Mouse (Mus musculus) lung, adult 2 months (tissue): ENCODE measurements around the gene Tpbpb. TPM values are rescaled to one million over a fixed set of nuclear protein-coding genes. Genes with fewer than 3 reads are reported as not detected.
A peak's percentile ranks its signal among the peaks of the same experiment; 100 is the strongest.
"Not testable (repeated sequence)": the region's sequence is repeated elsewhere in the genome, so short reads cannot be mapped to it uniquely, and the experiment has no call there.

ENCODE experiments used
- DNase-seq: peaks from one replicate; pipeline ENCODE4 v3.0.0; 2022
- H3K4me1 ChIP-seq: fragments of 200-500 bp; 2 replicates; pipeline ENCODE4 v1.6.1; 2011; ENCODE audit warnings: low read length; ENCODE audit not compliant: control insufficient read depth, insufficient read depth
- H3K4me3 ChIP-seq: fragments of 200-500 bp; replicated peaks from 2 replicates; pipeline ENCODE3; 2011; ENCODE audit warnings: low read depth, mild to moderate bottlenecking, control low read depth, low read length; ENCODE audit errors: extremely low read depth
- CTCF ChIP-seq: fragments of 200-500 bp; IDR thresholded peaks from 2 replicates; pipeline ENCODE4 v1.5.1; 2011; ENCODE audit warnings: mild to moderate bottlenecking, low read length, control low read depth; ENCODE audit not compliant: insufficient read depth
- POLR2A ChIP-seq: fragments of 200-500 bp; IDR thresholded peaks from 2 replicates; pipeline ENCODE4 v1.6.1; 2011; ENCODE audit warnings: low read depth, mild to moderate bottlenecking, control low read depth, low read length, borderline replicate concordance; ENCODE audit errors: extremely low read depth
- WGBS: fragments of 180-500 bp; shearing (Covaris S2); methylation state at CpG from one replicate; pipeline ENCODE4 v1.1.7; 2018; 5-methylcytosine and 5-hydroxymethylcytosine counted together
- polyA plus RNA-seq: library from polyadenylated mRNA; depleted of rRNA; stranded (reverse); fragments of >200 nt; gene quantifications from 2 replicates; pipeline ENCODE4 v1.2.3, GENCODE M21; 2012; rRNA removed

Tpbpb gene
- not detected in 2 replicates for polyA plus RNA-seq

GRCm38 (mm10) chr13:60904780-60905179 is at the start of gene Tpbpb:
Tpbpb (minus strand) TSS chr13:60904880.
- not testable (repeated sequence) for DNase-seq, H3K4me3 ChIP-seq, H3K4me1 ChIP-seq
- WGBS: 85% methylated on average over 2 of the region's 2 CpGs

GRCm38 (mm10) chr13:60941884-60942283 is 37.2 kb upstream of the Tpbpb start, which contains the start of gene Tpbpa:
Tpbpa (minus strand) TSS chr13:60941984.
- H3K4me3 ChIP-seq, H3K4me1 ChIP-seq, DNase-seq: not testable (repeated sequence)
- WGBS: 80% methylated on average over 3 of the region's 3 CpGs

DNA sequence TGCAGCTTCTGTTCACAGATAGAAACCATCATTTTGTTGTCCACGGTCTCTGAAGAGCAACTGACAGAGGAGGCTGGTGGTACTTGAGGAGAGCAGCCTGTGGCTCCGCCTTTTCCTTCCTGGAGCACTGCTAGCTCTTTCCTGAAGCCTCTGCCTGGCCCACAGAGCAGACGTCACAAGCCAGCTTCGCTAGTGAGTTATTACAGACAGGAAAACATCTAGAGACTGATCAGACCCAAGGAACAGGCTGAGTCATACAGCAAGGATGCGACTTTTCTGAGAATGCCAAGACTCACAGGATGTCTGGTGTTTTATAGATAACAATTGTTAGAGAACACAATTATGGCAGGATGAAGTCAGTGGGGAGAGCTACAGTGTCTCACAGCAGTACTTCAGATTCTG is 31.8 kb upstream of the Tpbpb start, which contains the start of the genes Gm49391 and Ctla2a:
TSS of gene Gm49391 (minus strand) at position 72 of the 402 bp plus-strand sequence.
TSS of gene Ctla2a (minus strand) at position 126 of the 402 bp plus-strand sequence.
- 23% methylated on average over 5 of the region's 5 CpGs for WGBS
- no peak for TF ChIP-seq CTCF
- peak; percentile 67; the same call in 1 of the 2 replicates for TF ChIP-seq POLR2A
- DNase-seq: peak; percentile 19
- Histone ChIP-seq H3K4me3 (peak within 1 kb of the TSS; percentile 67), H3K4me1 (no peaks in the 10 kb centered on the region; the same call in 1 of the 2 replicates)

DNA sequence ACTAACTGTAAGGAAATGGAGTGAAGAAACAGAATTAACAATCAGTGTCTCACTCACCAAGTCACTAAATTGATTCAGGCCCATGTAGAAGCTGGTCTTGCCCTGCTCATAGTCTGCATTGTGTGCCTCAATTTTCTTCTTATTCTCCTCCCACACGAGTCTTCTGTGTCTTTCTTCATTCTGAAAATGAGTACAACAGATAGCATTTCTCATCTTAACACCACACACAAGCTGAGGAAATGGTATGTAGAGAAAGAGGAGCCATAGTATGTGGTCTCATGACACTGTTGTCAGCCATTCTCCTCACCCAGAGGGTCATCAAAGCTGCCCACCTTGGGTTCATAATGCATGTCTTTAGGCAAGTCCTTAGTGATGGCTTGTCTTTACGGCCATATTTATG is 30.8 kb upstream of the Tpbpb start, which contains the start of gene Gm49393:
TSS of gene Gm49393 (minus strand) at position 101 of the 400 bp plus-strand sequence.
- peak within 1 kb of the TSS; percentile 67 for H3K4me3 ChIP-seq
- H3K4me1 ChIP-seq, DNase-seq: not testable (repeated sequence)
- 49% methylated on average over 2 of the region's 2 CpGs for WGBS

DNA sequence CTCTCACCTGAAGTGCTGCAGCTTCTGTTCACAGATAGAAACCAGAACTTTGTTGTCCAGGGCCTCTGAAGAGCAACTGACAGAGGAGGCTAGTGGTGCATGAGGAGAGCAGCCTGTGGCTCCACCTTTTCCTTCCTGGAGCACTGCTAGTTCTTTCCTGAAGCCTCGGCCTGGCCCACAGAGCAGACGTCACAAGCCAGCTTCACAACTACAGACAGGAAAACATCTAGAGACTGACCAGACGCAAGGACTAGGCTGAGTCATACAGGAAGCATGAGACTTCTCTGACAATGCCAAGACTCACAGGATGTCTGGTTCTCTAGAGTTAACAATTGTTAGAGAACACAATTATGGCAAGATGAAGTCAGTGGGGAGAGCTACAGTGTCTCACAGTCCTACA is 7.4 kb downstream of the Tpbpb start, which contains the start of gene Ctla2b:
TSS of gene Ctla2b (minus strand) at position 120 of the 400 bp plus-strand sequence.
- DNase-seq: peak; percentile 33
- WGBS: 23% methylated on average over 3 of the region's 3 CpGs
- peaks cover 3% of the 10 kb centered on the region for H3K4me1 ChIP-seq
- H3K4me3 ChIP-seq: no peak within 1 kb of the TSS
- peak; percentile 58; the same call in 1 of the 2 replicates for TF ChIP-seq POLR2A
- TF ChIP-seq CTCF: no peak

DNA sequence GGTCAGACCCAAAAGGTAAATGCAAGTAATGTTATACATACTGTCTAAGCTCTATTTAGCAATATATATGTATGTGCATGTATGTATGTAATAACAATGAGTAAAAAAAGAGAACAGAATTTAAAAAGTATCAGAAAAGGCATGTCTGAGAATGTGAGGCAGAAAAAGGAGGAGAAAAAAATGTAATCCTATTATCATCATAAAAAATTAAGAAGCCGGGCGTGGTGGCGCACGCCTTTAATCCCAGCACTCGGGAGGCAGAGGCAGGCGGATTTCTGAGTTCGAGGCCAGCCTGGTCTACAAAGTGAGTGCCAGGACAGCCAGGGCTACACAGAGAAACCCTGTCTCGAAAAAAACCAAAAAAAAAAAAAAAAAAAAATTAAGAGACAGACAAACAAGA is 7.9 kb downstream of the Tpbpb start, which contains the start of gene Gm49392:
TSS of gene Gm49392 (minus strand) at position 101 of the 400 bp plus-strand sequence.
- not testable (repeated sequence) for DNase-seq, H3K4me1 ChIP-seq, H3K4me3 ChIP-seq
- 81% methylated on average over 8 of the region's 8 CpGs for WGBS

- no peak overlapping the region for H3K4me3 ChIP-seq
- no peak for TF ChIP-seq POLR2A
- no peak for TF ChIP-seq CTCF
- DNase-seq: no peak
- peaks cover 3% of the 10 kb centered on the region for H3K4me1 ChIP-seq
Observed at GRCm38 (mm10) chr13:60895406-60896160, 9.1 kb downstream of the Tpbpb start.

- Histone ChIP-seq H3K4me3 (no peak overlapping the region), H3K4me1 (no peaks in the 10 kb centered on the region)
- no peak for DNase-seq
- TF ChIP-seq POLR2A (no peak), CTCF (no peak)
- WGBS: 79% methylated on average over 1 of the region's 1 CpGs
Observed at GRCm38 (mm10) chr13:60892301-60892700, 12.4 kb downstream of the Tpbpb start.

GRCm38 (mm10) chr13:60864281-60864680 is 40.4 kb downstream of the Tpbpb start, which contains the start of gene 4930486L24Rik:
4930486L24Rik (minus strand) TSS chr13:60864475.
- no peak within 1 kb of the TSS for H3K4me3 ChIP-seq
- H3K4me1 ChIP-seq: no peaks in the 10 kb centered on the region
- no peak for TF ChIP-seq POLR2A
- TF ChIP-seq CTCF: no peak
- DNase-seq: no peak
- WGBS: 41% methylated on average over 1 of the region's 1 CpGs

Other genes starting within 250 kb of the Tpbpb start
- not detected in 2 replicates for gene BC051665, start 118.5 kb downstream of the Tpbpb start, polyA plus RNA-seq
- not detected in 2 replicates for gene Ctsll3, start 102.0 kb downstream of the Tpbpb start, polyA plus RNA-seq
- gene 4930486L24Rik, start 40.4 kb downstream of the Tpbpb start, polyA plus RNA-seq: not detected in 2 replicates
- gene Gm49392, start 8.0 kb downstream of the Tpbpb start, polyA plus RNA-seq: 0.67 and 0.84 TPM in 2 replicates
- gene Ctla2b, start 7.4 kb downstream of the Tpbpb start, polyA plus RNA-seq: 3.2 and 4.1 TPM in 2 replicates
- not detected in 2 replicates for gene Gm49393, start 30.7 kb upstream of the Tpbpb start, polyA plus RNA-seq
- gene Gm49391, start 31.7 kb upstream of the Tpbpb start, polyA plus RNA-seq: 4.5 and 4.8 TPM in 2 replicates
- 49.0 and 60.9 TPM in 2 replicates for gene Ctla2a, start 31.7 kb upstream of the Tpbpb start, polyA plus RNA-seq
- not detected in 2 replicates for gene Tpbpa, start 37.1 kb upstream of the Tpbpb start, polyA plus RNA-seq
- not detected in 2 replicates for gene Ctsj, start 101.1 kb upstream of the Tpbpb start, polyA plus RNA-seq
- gene Ctsq, start 135.8 kb upstream of the Tpbpb start, polyA plus RNA-seq: not detected in 2 replicates